Mouse (Mus musculus) brain, embryonic 14.5 days (tissue): ENCODE data around the gene Spaca7.

Experiments used
- CTCF ChIP-seq: fragments of 200-500 bp; IDR thresholded peaks from 2 replicates; pipeline ENCODE4 v1.5.1; 2012; ENCODE audit warnings: inconsistent platforms, mild to moderate bottlenecking, moderate library complexity, borderline replicate concordance; ENCODE audit not compliant: insufficient read depth, insufficient read length; ENCODE audit errors: extremely low read depth
- POLR2A ChIP-seq: fragments of 200-500 bp; IDR thresholded peaks from 2 replicates; pipeline ENCODE4 v1.6.1; 2012; ENCODE audit warnings: mild to moderate bottlenecking, inconsistent platforms, borderline replicate concordance; ENCODE audit not compliant: poor library complexity, insufficient read depth, insufficient read length, severe bottlenecking; ENCODE audit errors: extremely low read depth

DNA sequence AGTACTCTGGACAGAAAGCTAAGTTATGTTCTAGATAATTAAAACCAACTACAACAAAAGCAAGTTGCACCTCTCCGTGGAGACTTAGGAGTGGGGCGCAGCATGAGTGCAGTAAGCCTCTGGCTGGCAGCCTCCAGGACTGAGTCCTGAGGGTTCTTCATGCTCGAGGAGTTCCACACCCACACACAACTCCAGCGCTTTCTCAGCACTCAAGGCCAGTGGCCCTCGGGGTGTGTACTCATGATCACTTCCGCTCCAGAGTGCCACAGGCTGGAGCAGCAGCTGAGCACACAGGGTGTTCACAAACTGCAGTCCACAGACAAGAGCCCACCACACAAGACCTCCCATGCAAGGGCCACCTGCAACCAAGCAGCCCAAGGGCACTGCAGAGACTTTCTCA lies 68.7 kb downstream of the Spaca7 start:
- TF ChIP-seq CTCF (no peak), POLR2A (no peak)
